Mouse (Mus musculus) adrenal gland, postnatal 4 days (tissue): Measurements from ENCODE around the gene Neu3. TPM values are rescaled to one million over a fixed set of nuclear protein-coding genes. Genes with fewer than 3 reads are reported as not detected.

ENCODE experiments used
- DNase-seq, 2 experiments: peaks; one replicate each; pipeline ENCODE4 v3.0.0; 2021 to 2022; ENCODE audit warnings: low spot score in 2 of 2, mixed read lengths in 2 of 2
- total RNA-seq, 2 experiments: library from RNA; stranded (reverse); gene quantifications; 2 replicates each; pipeline ENCODE4 v1.2.3; 2021

The Neu3 gene
- total RNA-seq, 2 experiments from 2014 or later, result 4.4 to 4.6 TPM

GRCm38 (mm10) chr7:99796471-99796870 lies 31.7 kb downstream of the Neu3 start:
- no peak for DNase-seq

- no peak for DNase-seq
Observed at GRCm38 (mm10) chr7:99795192-99795981, 32.8 kb downstream of the Neu3 start.

- no peak for DNase-seq
Observed at GRCm38 (mm10) chr7:99794096-99794495, 34.1 kb downstream of the Neu3 start.

GRCm38 (mm10) chr7:99790816-99791215 lies 37.4 kb downstream of the Neu3 start:
- DNase-seq, result no peak

GRCm38 (mm10) chr7:99788563-99788962 lies 39.7 kb downstream of the Neu3 start:
- DNase-seq, result no peak

- DNase-seq, result no peak
Observed at GRCm38 (mm10) chr7:99787935-99788334, 40.3 kb downstream of the Neu3 start.

GRCm38 (mm10) chr7:99786774-99787173 lies 41.4 kb downstream of the Neu3 start:
- no peak for DNase-seq

GRCm38 (mm10) chr7:99785553-99785952 lies 42.7 kb downstream of the Neu3 start:
- DNase-seq, result no peak

GRCm38 (mm10) chr7:99783421-99783820 lies 44.8 kb downstream of the Neu3 start:
- no peak for DNase-seq

GRCm38 (mm10) chr7:99781916-99782315 lies 46.3 kb downstream of the Neu3 start:
- no peak for DNase-seq

GRCm38 (mm10) chr7:99781385-99781784 lies 46.8 kb downstream of the Neu3 start:
- DNase-seq, result no peak

- no peak for DNase-seq
Observed at GRCm38 (mm10) chr7:99763207-99763606, 65.0 kb downstream of the Neu3 start, which contains the start of gene Olfr521. Gene Olfr521, plus strand, starts transcription at chr7:99763507.

Other genes with a start within 250 kb of the Neu3 start
- 10 to 100 TPM; 12.7 to 14.2 TPM for gene Tpbgl, start 201.3 kb downstream of the Neu3 start, total RNA-seq
- 10 to 100 TPM; 14.6 to 15.3 TPM for gene Slco2b1, start 117.1 kb downstream of the Neu3 start, total RNA-seq
- not detected for gene Olfr520, start 98.1 kb downstream of the Neu3 start, total RNA-seq
- not detected for gene Olfr521, start 64.9 kb downstream of the Neu3 start, total RNA-seq
- gene Xrra1, start 30.7 kb upstream of the Neu3 start, total RNA-seq, result 1 to 10 TPM; 2.0 to 3.4 TPM
- gene Spcs2, start 35.0 kb upstream of the Neu3 start, total RNA-seq, result 100 to 1,000 TPM; 173 to 175 TPM
- 10 to 100 TPM; 24.5 to 25.6 TPM for gene Rnf169, start 152.0 kb upstream of the Neu3 start, total RNA-seq
- not detected for gene Chrdl2, start 177.8 kb upstream of the Neu3 start, total RNA-seq